Mouse (Mus musculus) liver, embryonic 14.5 days (tissue): Measurements from ENCODE around the gene Ncs1. TPM values are rescaled to one million over a fixed set of nuclear protein-coding genes. Genes with fewer than 3 reads are reported as not detected.
A peak's percentile ranks its signal among the peaks of the same experiment; 100 is the strongest.

Source experiments
- ATAC-seq: fragments of 200-750 bp; cut with Nextera tagmentation; 2 replicates; pipeline ENCODE4 v1.8.0; 2017; ENCODE audit warnings: moderate number of reproducible peaks, mild to moderate bottlenecking, moderate library complexity; ENCODE audit not compliant: insufficient read depth
- DNase-seq, 3 experiments: peaks; one replicate each; pipeline ENCODE4 v3.0.0-alpha.2; 2012 to 2013; ENCODE audit warnings: low read depth in 3 of 3, low spot score in 3 of 3
- H3K27ac ChIP-seq: fragments of 300-500 bp; sonication (generic); 2 replicates; pipeline ENCODE4 v1.5.1; 2014; ENCODE audit warnings: moderate library complexity, mild to moderate bottlenecking, control low read depth, inconsistent platforms
- H3K27me3 ChIP-seq: fragments of 300-500 bp; sonication (generic); 2 replicates; pipeline ENCODE4 v1.6.1; 2014; ENCODE audit warnings: mild to moderate bottlenecking, low read length, moderate library complexity; ENCODE audit not compliant: control insufficient read depth, insufficient read depth
- H3K36me3 ChIP-seq: fragments of 300-500 bp; sonication (generic); replicated peaks from 2 replicates; pipeline ENCODE4 v1.6.1; 2014; ENCODE audit warnings: low read depth; ENCODE audit not compliant: control insufficient read depth, insufficient read depth
- H3K4me1 ChIP-seq, 2 experiments: fragments of 200-500 bp in 1 of 2; fragments of 300-500 bp in 1 of 2; sonication (generic) in 1 of 2; replicated peaks; 2 replicates each; pipeline ENCODE4 v1.6.1; 2012 to 2014; ENCODE audit warnings: antibody characterized with exemption in 1 of 2, inconsistent platforms in 1 of 2, low read length in 1 of 2; ENCODE audit not compliant: control insufficient read depth in 2 of 2, insufficient read depth in 2 of 2
- H3K4me2 ChIP-seq: fragments of 300-500 bp; sonication (generic); 2 replicates; pipeline ENCODE4 v1.6.1; 2014; ENCODE audit warnings: low read depth, mild to moderate bottlenecking, control low read depth, moderate library complexity
- H3K4me3 ChIP-seq, 2 experiments: fragments of 200-500 bp in 1 of 2; fragments of 300-500 bp in 1 of 2; sonication (generic) in 1 of 2; 2 replicates each; pipeline ENCODE4 v1.5.1; 2012 to 2014; ENCODE audit warnings: low read depth in 2 of 2, low read length in 2 of 2, mild to moderate bottlenecking in 2 of 2, control low read depth in 1 of 2, inconsistent platforms in 1 of 2, moderate library complexity in 1 of 2; ENCODE audit not compliant: insufficient read depth in 1 of 2
- H3K9ac ChIP-seq: fragments of 300-500 bp; sonication (generic); replicated peaks from 2 replicates; pipeline ENCODE4 v1.6.1; 2014; ENCODE audit warnings: mild to moderate bottlenecking, control low read depth, moderate library complexity
- H3K9me3 ChIP-seq: fragments of 300-500 bp; sonication (generic); 2 replicates; pipeline ENCODE4 v1.6.1; 2016; ENCODE audit warnings: low read length, mixed read lengths; ENCODE audit not compliant: control insufficient read depth
- CTCF ChIP-seq: IDR thresholded peaks from 2 replicates; pipeline ENCODE4 v1.5.1; 2016; ENCODE audit warnings: antibody characterized with exemption, low read depth, control low read depth
- EP300 ChIP-seq: IDR thresholded peaks from 2 replicates; pipeline ENCODE4 v1.6.1; 2016; ENCODE audit warnings: antibody characterized with exemption, low read depth
- WGBS: fragments of 180-500 bp; shearing (Covaris S2); extraction: QIAGEN DNeasy Blood & Tissue Kit; methylation state at CpG from one replicate; pipeline ENCODE4 v1.1.7; 2014; ENCODE audit not compliant: insufficient replicate concordance; 5-methylcytosine and 5-hydroxymethylcytosine counted together
- polyA plus RNA-seq, 2 experiments: library from polyadenylated mRNA; depleted of rRNA in 1 of 2; stranded (reverse) in 1 of 2; unstranded in 1 of 2; fragments of >200 nt; fragmentation: Nextera tagmentation in 1 of 2; extraction: Ambion mirVana in 1 of 2; gene quantifications; 2 replicates each; pipeline versions ENCODE4 v1.2.1 to v1.2.3; 2012 to 2014

Gene Ncs1
- polyA plus RNA-seq (2012; rRNA removed) (0.37 and 0.42 TPM in 2 replicates), polyA plus RNA-seq (2014; fragmentation: Nextera tagmentation; extraction: Ambion mirVana) (0.97 and 1.4 TPM in 2 replicates)

GRCm38 (mm10) chr2:31245491-31246141, at the start of gene Ncs1:
Gene Ncs1 (plus strand): TSS chr2:31245823.
- no peaks in the 10 kb centered on the region for H3K36me3 ChIP-seq
- H3K4me3 ChIP-seq: peak within 1 kb of the TSS; percentile 38 to 52
- H3K9me3 ChIP-seq: no peaks in the 10 kb centered on the region
- no peaks in the 10 kb centered on the region for H3K4me1 ChIP-seq
- WGBS: under 1% methylated on average over 56 of the region's 89 CpGs
- DNase-seq (no peak), ATAC-seq (peak; percentile 35; the same call in 1 of the 2 replicates)
- H3K9ac ChIP-seq: no peak within 1 kb of the TSS
- H3K27ac ChIP-seq: no peak within 1 kb of the TSS
- peaks cover 36% of the 10 kb centered on the region for H3K27me3 ChIP-seq
- TF ChIP-seq CTCF (no peak), EP300 (no peak)
- H3K4me2 ChIP-seq: peak within 1 kb of the TSS; percentile 68

GRCm38 (mm10) chr2:31198621-31199020, 47.0 kb upstream of the Ncs1 start:
- H3K9ac ChIP-seq: no peak overlapping the region
- no peak overlapping the region for H3K27ac ChIP-seq
- H3K27me3 ChIP-seq: no peaks in the 10 kb centered on the region
- no peaks in the 10 kb centered on the region for H3K36me3 ChIP-seq
- H3K4me2 ChIP-seq: no peak overlapping the region
- no peak for ATAC-seq
- H3K9me3 ChIP-seq: no peaks in the 10 kb centered on the region
- H3K4me3 ChIP-seq: no peak overlapping the region
- 87% methylated on average over 4 of the region's 4 CpGs for WGBS
- DNase-seq: no peak
- peaks cover 0 to 13% of the 10 kb centered on the region in 2 experiments; a peak in 1 of 4 replicates for H3K4me1 ChIP-seq
- TF ChIP-seq CTCF: no peak
- no peak for TF ChIP-seq EP300

GRCm38 (mm10) chr2:31200051-31200450, 45.6 kb upstream of the Ncs1 start:
- peaks cover 0 to 13% of the 10 kb centered on the region in 2 experiments; a peak in 1 of 4 replicates for H3K4me1 ChIP-seq
- no peak overlapping the region for H3K27ac ChIP-seq
- no peak for ATAC-seq
- WGBS: 73% methylated on average over 2 of the region's 2 CpGs
- no peak overlapping the region for H3K9ac ChIP-seq
- no peak overlapping the region for H3K4me3 ChIP-seq
- H3K27me3 ChIP-seq: no peaks in the 10 kb centered on the region
- H3K9me3 ChIP-seq: no peaks in the 10 kb centered on the region
- no peak for DNase-seq
- H3K36me3 ChIP-seq: no peaks in the 10 kb centered on the region
- TF ChIP-seq CTCF (no peak), EP300 (no peak)
- no peak overlapping the region for H3K4me2 ChIP-seq

- no peak overlapping the region for H3K9ac ChIP-seq
- H3K4me3 ChIP-seq: no peak overlapping the region
- peaks cover 0 to 13% of the 10 kb centered on the region in 2 experiments; a peak in 1 of 4 replicates for H3K4me1 ChIP-seq
- H3K36me3 ChIP-seq: no peaks in the 10 kb centered on the region
- no peaks in the 10 kb centered on the region for H3K27me3 ChIP-seq
- DNase-seq (peak; percentile 11 to 17 (median 14)), ATAC-seq (peak; percentile 82)
- no peak for TF ChIP-seq EP300
- TF ChIP-seq CTCF: no peak
- H3K27ac ChIP-seq: no peak overlapping the region
- 70% methylated on average over 7 of the region's 7 CpGs for WGBS
- H3K9me3 ChIP-seq: no peaks in the 10 kb centered on the region
- H3K4me2 ChIP-seq: no peak overlapping the region
These were observed 43.8 kb upstream of the Ncs1 start for GRCm38 (mm10) chr2:31201851-31202250.

- ATAC-seq: no peak
- no peaks in the 10 kb centered on the region for H3K36me3 ChIP-seq
- no peak overlapping the region for H3K4me3 ChIP-seq
- H3K27ac ChIP-seq: no peak overlapping the region
- H3K4me2 ChIP-seq: no peak overlapping the region
- DNase-seq: no peak
- H3K27me3 ChIP-seq: no peaks in the 10 kb centered on the region
- no peak overlapping the region for H3K9ac ChIP-seq
- 31% methylated on average over 3 of the region's 3 CpGs for WGBS
- no peaks in the 10 kb centered on the region for H3K9me3 ChIP-seq
- TF ChIP-seq EP300 (no peak), CTCF (no peak)
- peaks cover 0 to 13% of the 10 kb centered on the region in 2 experiments; a peak in 1 of 4 replicates for H3K4me1 ChIP-seq
These were observed 43.3 kb upstream of the Ncs1 start for GRCm38 (mm10) chr2:31202357-31202756.
